Mouse (Mus musculus) brain, embryonic 14.5 days (tissue): ENCODE results near the gene Sugct.

Experiments
- CTCF ChIP-seq: fragments of 200-500 bp; IDR thresholded peaks from 2 replicates; pipeline ENCODE4 v1.5.1; 2012; ENCODE audit warnings: inconsistent platforms, mild to moderate bottlenecking, moderate library complexity, borderline replicate concordance; ENCODE audit not compliant: insufficient read depth, insufficient read length; ENCODE audit errors: extremely low read depth
- POLR2A ChIP-seq: fragments of 200-500 bp; IDR thresholded peaks from 2 replicates; pipeline ENCODE4 v1.6.1; 2012; ENCODE audit warnings: mild to moderate bottlenecking, inconsistent platforms, borderline replicate concordance; ENCODE audit not compliant: poor library complexity, insufficient read depth, insufficient read length, severe bottlenecking; ENCODE audit errors: extremely low read depth

- no peak for TF ChIP-seq CTCF
- no peak for TF ChIP-seq POLR2A
These were observed 28.0 kb downstream of the Sugct start for GRCm38 (mm10) chr13:17667380-17667779.
